Mouse (Mus musculus) thymus, postnatal 25 days (tissue): ENCODE results near the gene Pdyn.

ENCODE experiments used
- DNase-seq: peaks from one replicate; pipeline ENCODE4 v3.0.0; 2022

The Pdyn gene

DNA sequence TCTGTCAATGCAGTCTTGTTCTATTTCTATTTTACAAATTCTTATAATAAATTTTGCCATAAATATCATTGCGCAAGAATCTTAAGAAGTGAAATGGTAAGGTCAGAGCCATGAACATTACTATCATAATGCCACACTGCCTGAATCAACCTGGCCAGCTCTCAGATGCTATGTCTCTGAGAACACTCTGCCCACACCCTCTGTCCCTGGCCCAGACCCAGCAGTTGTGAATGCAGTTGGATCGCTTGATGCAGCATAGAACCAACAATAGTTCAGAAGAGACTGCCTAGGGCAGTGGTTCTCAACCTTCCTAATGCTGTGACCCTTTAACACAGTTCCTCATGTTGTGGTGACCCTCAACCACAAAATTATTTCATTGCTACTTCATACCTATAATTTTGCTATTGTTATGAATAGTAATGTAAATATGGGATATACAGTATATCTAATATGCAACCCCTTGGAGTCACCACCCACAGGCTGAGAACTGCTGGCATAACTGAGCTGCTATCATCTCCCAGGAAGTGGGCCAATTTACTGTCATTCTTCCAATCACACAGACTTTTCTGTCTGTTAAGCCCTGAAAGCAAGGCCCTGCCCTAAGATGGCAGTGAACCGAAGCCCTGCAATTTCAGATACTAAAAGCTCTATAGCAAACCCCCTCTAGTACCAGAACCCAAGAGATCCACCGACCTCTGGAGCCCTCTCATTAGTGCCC lies 45.3 kb downstream of the Pdyn start:
- DNase-seq, result no peak

GRCm38 (mm10) chr2:129653632-129654031 lies 46.0 kb downstream of the Pdyn start:
- no peak for DNase-seq

DNA sequence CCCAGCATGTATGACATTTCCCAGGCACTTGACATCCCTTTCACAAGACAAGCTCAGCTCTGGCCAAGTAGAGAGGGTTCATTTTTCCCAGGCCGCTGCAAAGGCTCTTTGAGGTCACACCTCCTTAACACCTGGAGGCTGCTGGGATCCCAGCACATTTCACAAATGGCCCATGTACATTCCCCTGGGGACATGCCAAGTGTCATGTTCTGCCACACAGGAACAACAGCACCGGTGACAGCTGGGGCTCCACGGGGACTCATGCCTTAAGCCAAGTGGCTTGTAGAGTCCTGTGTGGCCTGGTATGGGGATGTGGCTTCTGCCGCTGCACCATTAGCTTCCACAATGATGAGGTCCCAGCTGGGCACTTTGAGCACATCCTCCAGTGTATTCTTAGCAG lies 47.0 kb downstream of the Pdyn start:
- no peak for DNase-seq
